Mouse (Mus musculus) heart, adult 2 months (tissue): ENCODE data around the gene Rnf213.

Experiments used
- CTCF ChIP-seq: fragments of 200-600 bp; IDR thresholded peaks from 2 replicates; pipeline ENCODE4 v1.8.1; 2022; ENCODE audit warnings: antibody characterized with exemption, mild to moderate bottlenecking, moderate library complexity
- POLR2A ChIP-seq: fragments of 200-500 bp; IDR thresholded peaks from 2 replicates; pipeline ENCODE4 v1.6.1; 2011; ENCODE audit warnings: mild to moderate bottlenecking, low read depth, low read length, control low read depth; ENCODE audit not compliant: insufficient read depth

- TF ChIP-seq CTCF = peak; percentile 67
- no peak; the same call in 1 of the 2 replicates for TF ChIP-seq POLR2A
Measured at GRCm38 (mm10) chr11:119389851-119390270, 3.0 kb upstream of the Rnf213 start.
